Mouse (Mus musculus) heart, embryonic 12.5 days (tissue): ENCODE measurements around the gene Mettl7a3. TPM values are rescaled to one million over a fixed set of nuclear protein-coding genes. Genes with fewer than 3 reads are reported as not detected.
A peak's percentile ranks its signal among the peaks of the same experiment; 100 is the strongest.
"Not testable (repeated sequence)": the region's sequence is repeated elsewhere in the genome, so short reads cannot be mapped to it uniquely, and the experiment has no call there.

ENCODE experiments used
- ATAC-seq: fragments of 200-750 bp; cut with Nextera tagmentation; 2 replicates; pipeline ENCODE4 v1.8.0; 2017; ENCODE audit warnings: moderate TSS enrichment, moderate library complexity; ENCODE audit not compliant: insufficient number of reproducible peaks, low FRiP score
- H3K27ac ChIP-seq: fragments of 300-500 bp; sonication (generic); 2 replicates; pipeline ENCODE4 v1.5.1; 2016; ENCODE audit warnings: mild to moderate bottlenecking, moderate library complexity; ENCODE audit not compliant: poor library complexity, severe bottlenecking
- H3K27me3 ChIP-seq: fragments of 300-500 bp; sonication (generic); replicated peaks from 2 replicates; pipeline ENCODE4 v1.6.1; 2016; ENCODE audit warnings: mild to moderate bottlenecking, moderate library complexity
- H3K36me3 ChIP-seq: fragments of 300-500 bp; sonication (generic); 2 replicates; pipeline ENCODE4 v1.6.1; 2016; ENCODE audit warnings: mild to moderate bottlenecking, moderate library complexity
- H3K4me1 ChIP-seq: fragments of 300-500 bp; sonication (generic); replicated peaks from 2 replicates; pipeline ENCODE4 v1.6.1; 2016; ENCODE audit warnings: mild to moderate bottlenecking
- H3K4me2 ChIP-seq: fragments of 300-500 bp; sonication (generic); 2 replicates; pipeline ENCODE4 v1.6.1; 2016; ENCODE audit warnings: mild to moderate bottlenecking, moderate library complexity
- H3K4me3 ChIP-seq: fragments of 300-500 bp; sonication (generic); 2 replicates; pipeline ENCODE4 v1.5.1; 2016; ENCODE audit warnings: mild to moderate bottlenecking
- H3K9ac ChIP-seq: fragments of 300-500 bp; sonication (generic); 2 replicates; pipeline ENCODE4 v1.6.1; 2016; ENCODE audit warnings: mild to moderate bottlenecking, moderate library complexity
- H3K9me3 ChIP-seq: fragments of 300-500 bp; sonication (generic); replicated peaks from 2 replicates; pipeline ENCODE4 v1.6.1; 2016; ENCODE audit warnings: mild to moderate bottlenecking, moderate library complexity
- WGBS: fragments of 180-500 bp; shearing (Covaris S2); methylation state at CpG from one replicate; pipeline ENCODE4 v1.1.7; 2016; 5-methylcytosine and 5-hydroxymethylcytosine counted together
- polyA plus RNA-seq: library from polyadenylated mRNA; unstranded; fragments of >200 nt; fragmentation: Nextera tagmentation; extraction: Ambion mirVana; gene quantifications from 2 replicates; pipeline ENCODE4 v1.2.1, GENCODE M21; 2016

Gene Mettl7a3
- polyA plus RNA-seq, 1 experiment from 2014 or later, result not detected

- H3K9me3 ChIP-seq, result no peaks in the 10 kb centered on the region
- peaks cover 11% of the 10 kb centered on the region for H3K4me1 ChIP-seq
- H3K4me2 ChIP-seq, result no peak overlapping the region
- H3K9ac ChIP-seq, result no peak overlapping the region
- no peak overlapping the region for H3K27ac ChIP-seq
- no peak overlapping the region for H3K4me3 ChIP-seq
- no peaks in the 10 kb centered on the region for H3K27me3 ChIP-seq
- WGBS, result 78% methylated on average over 5 of the region's 5 CpGs
- no peak for ATAC-seq
- no peaks in the 10 kb centered on the region for H3K36me3 ChIP-seq
These were observed 21.1 kb downstream of the Mettl7a3 start for GRCm38 (mm10) chr15:100355876-100356275.

- H3K27me3 ChIP-seq, result no peaks in the 10 kb centered on the region
- H3K9me3 ChIP-seq, result peaks cover 9% of the 10 kb centered on the region
- no peak within 1 kb of the TSS for H3K4me3 ChIP-seq
- H3K4me2 ChIP-seq, result no peak within 1 kb of the TSS
- H3K4me1 ChIP-seq, result no peaks in the 10 kb centered on the region
- no peak for ATAC-seq
- H3K27ac ChIP-seq, result no peak within 1 kb of the TSS
- no peaks in the 10 kb centered on the region for H3K36me3 ChIP-seq
- H3K9ac ChIP-seq, result no peak within 1 kb of the TSS
- 65% methylated on average over 7 of the region's 7 CpGs for WGBS
These were observed 29.5 kb downstream of the Mettl7a3 start, which contains the start of gene Higd1c for GRCm38 (mm10) chr15:100364242-100364641. TSS of gene Higd1c (plus strand) at chr15:100364542.

DNA sequence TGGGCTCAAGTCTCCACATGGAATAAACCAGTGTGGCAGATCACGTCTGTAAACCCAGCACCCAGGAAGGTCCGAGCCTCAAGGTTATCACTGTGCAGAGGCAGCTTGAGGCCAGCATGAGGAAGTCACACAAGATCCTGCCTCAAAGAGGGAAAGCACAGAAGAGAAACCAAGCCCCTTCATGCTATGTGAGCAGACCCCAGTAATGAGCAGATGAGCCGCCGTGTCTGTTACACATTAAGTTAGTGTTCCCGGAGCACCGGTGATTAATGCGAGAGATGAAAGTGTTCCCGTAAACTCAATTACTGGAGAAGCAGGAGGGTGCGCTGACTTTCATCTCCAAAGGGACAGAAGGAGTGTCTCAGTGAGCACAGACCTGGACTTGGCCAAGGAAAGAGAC lies 31.2 kb downstream of the Mettl7a3 start:
- H3K4me2 ChIP-seq, H3K36me3 ChIP-seq, H3K4me3 ChIP-seq, H3K9ac ChIP-seq, H3K4me1 ChIP-seq, H3K27ac ChIP-seq, H3K9me3 ChIP-seq, ATAC-seq, H3K27me3 ChIP-seq: not testable (repeated sequence)
- WGBS, result 85% methylated on average over 9 of the region's 9 CpGs

- H3K36me3 ChIP-seq, result no peaks in the 10 kb centered on the region
- H3K27me3 ChIP-seq, result no peaks in the 10 kb centered on the region
- no peak overlapping the region for H3K4me2 ChIP-seq
- no peak overlapping the region for H3K4me3 ChIP-seq
- H3K9ac ChIP-seq, result no peak overlapping the region
- WGBS, result 85% methylated on average over 7 of the region's 7 CpGs
- H3K27ac ChIP-seq, result no peak overlapping the region
- no peak for ATAC-seq
- H3K4me1 ChIP-seq, result no peaks in the 10 kb centered on the region
- H3K9me3 ChIP-seq, result peaks cover 9% of the 10 kb centered on the region
These were observed 32.4 kb downstream of the Mettl7a3 start for GRCm38 (mm10) chr15:100367119-100367518.

GRCm38 (mm10) chr15:100375066-100375465 lies 40.3 kb downstream of the Mettl7a3 start:
- WGBS, result 27% methylated on average over 5 of the region's 5 CpGs

DNA sequence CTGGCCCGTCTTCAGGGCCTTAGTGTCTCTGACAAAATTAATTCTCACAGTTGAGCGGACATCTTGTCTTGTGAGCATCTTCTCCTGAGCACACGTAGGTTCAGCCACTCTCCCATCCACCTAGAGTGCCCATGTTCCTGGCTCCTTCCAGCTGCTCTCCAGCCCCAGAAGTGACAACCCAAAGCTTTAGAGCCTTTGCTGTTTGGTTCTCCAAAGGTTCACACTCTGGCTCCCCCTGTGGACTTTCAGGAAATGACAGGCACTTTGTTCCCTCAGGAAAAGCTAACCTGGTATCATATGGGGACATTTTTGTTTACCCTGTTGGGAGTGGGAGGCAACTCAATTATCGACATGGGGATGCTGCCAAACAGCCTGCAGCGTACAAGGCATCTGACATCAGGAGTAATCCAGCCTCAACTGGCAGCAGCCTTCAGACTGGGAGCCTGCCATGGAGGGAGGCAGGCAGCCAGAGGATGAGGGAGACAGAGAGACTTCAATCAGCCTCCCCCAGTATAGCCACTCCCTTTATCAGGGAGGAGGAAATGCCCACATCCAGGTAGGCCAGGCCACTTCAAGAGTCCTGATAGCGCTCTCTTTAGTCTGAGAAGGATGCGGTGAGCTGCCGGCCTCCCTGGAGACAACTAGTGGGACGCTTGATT lies 43.2 kb downstream of the Mettl7a3 start:
- 0 out of 2 replicates have a peak, but pooled peaks have one; percentile 22 for ATAC-seq
- not testable (repeated sequence) for H3K4me1 ChIP-seq, H3K27ac ChIP-seq, H3K9ac ChIP-seq, H3K36me3 ChIP-seq, H3K27me3 ChIP-seq, H3K4me3 ChIP-seq, H3K4me2 ChIP-seq, H3K9me3 ChIP-seq
- WGBS, result 42% methylated on average over 4 of the region's 9 CpGs

More at GRCm38 (mm10) chr15:100375066-100375465, 40.3 kb downstream of the Mettl7a3 start:
- Histone ChIP-seq H3K27me3 (no peaks in the 10 kb centered on the region; the same call in 1 of the 2 replicates), H3K27ac (no peak overlapping the region), H3K9ac (no peak overlapping the region), H3K9me3 (no peaks in the 10 kb centered on the region), H3K4me1 (no peaks in the 10 kb centered on the region), H3K36me3 (no peaks in the 10 kb centered on the region), H3K4me2 (no peak overlapping the region), H3K4me3 (no peak overlapping the region)
- ATAC-seq, result no peak

- 86% methylated on average over 8 of the region's 8 CpGs for WGBS
- ATAC-seq, result no peak
These were observed 44.9 kb downstream of the Mettl7a3 start for GRCm38 (mm10) chr15:100379658-100380057.

DNA sequence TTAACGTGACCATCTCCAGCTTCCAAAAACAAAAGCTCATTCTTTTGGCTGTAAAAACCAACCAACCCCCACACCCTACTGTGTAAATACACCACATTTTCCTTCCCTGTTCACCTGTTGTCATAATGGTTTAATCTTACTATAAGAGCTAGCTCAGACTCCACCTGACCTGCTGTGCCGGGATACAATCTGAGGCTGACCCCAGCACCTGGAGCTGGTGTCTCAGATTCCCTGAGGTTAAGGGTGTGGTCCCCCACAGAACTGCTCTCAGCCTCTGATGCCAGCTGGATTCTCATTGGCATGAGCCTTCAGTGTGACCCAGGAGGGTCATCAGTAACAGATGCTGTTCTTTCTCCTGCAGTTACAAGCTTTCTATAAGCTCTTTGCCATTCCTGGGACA lies 45.4 kb downstream of the Mettl7a3 start:
- peaks cover 4% of the 10 kb centered on the region; the same call in 1 of the 2 replicates for H3K27me3 ChIP-seq
- ATAC-seq, result no peak
- no peak overlapping the region for H3K9ac ChIP-seq
- no peak overlapping the region for H3K4me2 ChIP-seq
- no peaks in the 10 kb centered on the region for H3K36me3 ChIP-seq
- 66% methylated on average over 2 of the region's 2 CpGs for WGBS
- no peak overlapping the region for H3K27ac ChIP-seq
- H3K4me3 ChIP-seq, result no peak overlapping the region
- H3K9me3 ChIP-seq, result no peaks in the 10 kb centered on the region
- H3K4me1 ChIP-seq, result no peaks in the 10 kb centered on the region

More at GRCm38 (mm10) chr15:100379658-100380057, 44.9 kb downstream of the Mettl7a3 start:
- no peak overlapping the region for H3K4me3 ChIP-seq
- H3K9ac ChIP-seq, result no peak overlapping the region
- no peaks in the 10 kb centered on the region for H3K4me1 ChIP-seq
- H3K36me3 ChIP-seq, result no peaks in the 10 kb centered on the region
- peaks cover 4% of the 10 kb centered on the region; the same call in 1 of the 2 replicates for H3K27me3 ChIP-seq
- H3K4me2 ChIP-seq, result no peak overlapping the region
- no peaks in the 10 kb centered on the region for H3K9me3 ChIP-seq
- no peak overlapping the region for H3K27ac ChIP-seq

- no peak for ATAC-seq
- Histone ChIP-seq H3K4me3 (no peak overlapping the region), H3K9ac (no peak overlapping the region), H3K27ac (no peak overlapping the region), H3K4me2 (no peak overlapping the region), H3K9me3 (no peaks in the 10 kb centered on the region), H3K4me1 (peaks cover 15% of the 10 kb centered on the region), H3K27me3 (0 out of 2 replicates have a peak, but pooled peaks cover 4% of the 10 kb centered on the region), H3K36me3 (no peaks in the 10 kb centered on the region)
- WGBS, result 91% methylated on average over 9 of the region's 9 CpGs
These were observed 51.0 kb downstream of the Mettl7a3 start for GRCm38 (mm10) chr15:100385705-100386104.

DNA sequence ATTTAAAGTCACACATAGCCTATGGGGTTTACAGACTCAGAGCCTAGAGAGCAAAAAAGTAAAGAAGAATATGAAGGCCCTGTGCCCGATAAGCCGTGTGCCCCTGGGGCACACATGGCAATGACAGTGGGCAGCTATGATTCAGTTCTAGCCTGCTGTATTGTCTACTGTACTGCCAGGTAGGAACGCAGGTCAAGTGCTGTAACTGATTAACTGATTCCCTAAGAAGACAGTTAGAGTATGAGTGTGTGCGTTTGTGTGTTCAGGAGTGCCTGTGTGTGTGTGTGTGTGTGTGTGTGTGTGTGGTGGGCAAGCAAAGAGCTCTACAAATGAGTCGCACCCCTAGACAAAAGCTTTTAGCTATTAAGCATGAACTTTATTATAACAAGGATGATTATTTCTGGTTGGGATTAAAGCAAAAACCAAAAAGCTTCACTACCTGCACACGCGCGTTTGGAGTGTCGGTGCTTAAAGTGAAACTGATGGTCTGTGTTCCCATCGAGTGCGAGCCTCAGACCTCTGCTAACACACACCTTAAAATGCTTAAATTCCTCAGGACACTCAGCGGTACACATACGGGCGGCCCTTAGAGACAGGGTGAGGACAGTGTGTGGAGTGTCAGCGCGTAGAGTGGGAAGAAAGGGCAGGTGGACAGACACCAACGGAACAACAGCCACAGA lies 53.0 kb downstream of the Mettl7a3 start:
- H3K4me2 ChIP-seq, result no peak overlapping the region
- peaks cover 26% of the 10 kb centered on the region for H3K4me1 ChIP-seq

GRCm38 (mm10) chr15:100388224-100388835 lies 53.6 kb downstream of the Mettl7a3 start:
- Histone ChIP-seq H3K4me1 (peaks cover 33% of the 10 kb centered on the region), H3K27me3 (no peaks in the 10 kb centered on the region), H3K4me2 (no peak overlapping the region), H3K9ac (no peak overlapping the region), H3K4me3 (no peak overlapping the region), H3K36me3 (peaks cover under 1% of the 10 kb centered on the region; the same call in 1 of the 2 replicates), H3K27ac (no peak overlapping the region), H3K9me3 (no peaks in the 10 kb centered on the region)
- no peak for ATAC-seq
- WGBS, result 85% methylated on average over 16 of the region's 16 CpGs

More for the DNA sequence above, 53.0 kb downstream of the Mettl7a3 start:
- Histone ChIP-seq H3K9ac (no peak overlapping the region), H3K36me3 (no peaks in the 10 kb centered on the region), H3K27me3 (no peaks in the 10 kb centered on the region), H3K9me3 (no peaks in the 10 kb centered on the region), H3K27ac (no peak overlapping the region), H3K4me3 (no peak overlapping the region)
- ATAC-seq, result no peak
- WGBS, result 94% methylated on average over 17 of the region's 17 CpGs
